Mouse (Mus musculus) ES-Bruce4 (cell line): ENCODE measurements around the gene Abcc9.

Source experiments
- CTCF ChIP-seq: IDR thresholded peaks from one replicate; pipeline ENCODE4 v1.8.1; 2011; ENCODE audit warnings: low read depth, low read length
- EP300 ChIP-seq: IDR thresholded peaks from 2 replicates; pipeline ENCODE4 v1.6.1; 2011; ENCODE audit warnings: low read depth, low read length; ENCODE audit not compliant: insufficient read depth

- TF ChIP-seq CTCF (no peak), EP300 (no peak)
Measured at GRCm38 (mm10) chr6:142746765-142747164, 44.6 kb upstream of the Abcc9 start.
